Mouse (Mus musculus) spleen, adult 2 months (tissue): ENCODE results near the gene Nptxr. TPM values are rescaled to one million over a fixed set of nuclear protein-coding genes. Genes with fewer than 3 reads are reported as not detected.

ENCODE experiments used
- DNase-seq, 2 experiments: peaks; one replicate each; pipeline versions ENCODE4 v3.0.0 to v3.0.0-alpha.2; 2012 to 2021; ENCODE audit warnings: low spot score in 2 of 2, low read depth in 1 of 2
- H3K27ac ChIP-seq: fragments of 200-500 bp; 2 replicates; pipeline ENCODE4 v1.5.1; 2012; ENCODE audit warnings: low read length, inconsistent platforms; ENCODE audit not compliant: insufficient read depth
- H3K27me3 ChIP-seq: fragments of 200-500 bp; 2 replicates; pipeline ENCODE4 v1.6.1; 2012; ENCODE audit warnings: mild to moderate bottlenecking, moderate library complexity, low read length, inconsistent platforms; ENCODE audit not compliant: control insufficient read depth, insufficient read depth
- H3K36me3 ChIP-seq: fragments of 200-500 bp; 2 replicates; pipeline ENCODE4 v1.6.1; 2012; ENCODE audit warnings: mild to moderate bottlenecking, low read length, inconsistent platforms; ENCODE audit not compliant: control insufficient read depth, insufficient read depth
- H3K4me1 ChIP-seq: fragments of 200-500 bp; 2 replicates; pipeline ENCODE4 v1.6.1; 2011; ENCODE audit warnings: inconsistent platforms; ENCODE audit not compliant: control insufficient read depth, insufficient read depth, insufficient read length
- H3K4me3 ChIP-seq: fragments of 200-500 bp; 2 replicates; pipeline ENCODE4 v1.5.1; 2011; ENCODE audit warnings: mild to moderate bottlenecking, inconsistent platforms; ENCODE audit not compliant: insufficient read depth, insufficient read length; ENCODE audit errors: extremely low read depth
- CTCF ChIP-seq: fragments of 200-500 bp; IDR thresholded peaks from 2 replicates; pipeline ENCODE4 v1.5.1; 2011; ENCODE audit warnings: mild to moderate bottlenecking, inconsistent platforms; ENCODE audit not compliant: insufficient read depth, insufficient read length, insufficient replicate concordance; ENCODE audit errors: extremely low read depth
- POLR2A ChIP-seq: fragments of 200-500 bp; IDR thresholded peaks from 2 replicates; pipeline ENCODE4 v1.6.1; 2011; ENCODE audit warnings: low read depth, low read length, inconsistent platforms
- WGBS: fragments of 180-500 bp; shearing (Covaris S2); methylation state at CpG from one replicate; pipeline ENCODE4 v1.1.7; 2018; 5-methylcytosine and 5-hydroxymethylcytosine counted together
- polyA plus RNA-seq: library from polyadenylated mRNA; depleted of rRNA; stranded (reverse); fragments of >200 nt; gene quantifications from 2 replicates; pipeline ENCODE4 v1.2.3, GENCODE M21; 2012

The Nptxr gene
- polyA plus RNA-seq, 1 experiment: 1.3 TPM

DNA sequence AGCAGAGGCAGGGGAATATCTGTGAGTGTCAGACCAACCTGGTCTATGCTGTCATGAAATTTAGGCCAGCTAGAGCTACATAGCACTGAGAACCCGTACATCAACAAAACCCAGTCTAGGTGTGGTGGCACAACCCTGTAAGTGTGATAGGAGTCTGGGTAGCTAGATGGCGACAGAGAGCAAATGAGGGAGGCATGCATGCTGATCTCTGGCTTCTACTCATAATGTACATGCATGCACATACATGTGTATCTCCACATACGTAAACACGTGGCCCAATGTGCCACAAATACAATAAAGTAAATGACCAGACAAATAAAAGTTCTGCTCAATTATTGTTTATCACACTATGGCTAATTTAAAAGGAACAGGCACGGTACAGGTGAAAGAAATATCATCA, 3.5 kb upstream of the Nptxr start:
- H3K27me3 ChIP-seq: peaks cover 18% of the 10 kb centered on the region

GRCm38 (mm10) chr15:79807050-79807449, 2.5 kb upstream of the Nptxr start:
- Histone ChIP-seq H3K27ac (no peak overlapping the region), H3K4me1 (peaks cover 9% of the 10 kb centered on the region), H3K36me3 (no peaks in the 10 kb centered on the region), H3K27me3 (peaks cover 21% of the 10 kb centered on the region), H3K4me3 (no peak overlapping the region)
- TF ChIP-seq POLR2A (no peak), CTCF (no peak)
- DNase-seq: no peak
- 35% methylated on average over 1 of the region's 1 CpGs for WGBS

More for the DNA sequence above, 3.5 kb upstream of the Nptxr start:
- peak in 1 of 2 experiments; percentile 46 for DNase-seq
- WGBS: 26% methylated on average over 5 of the region's 5 CpGs
- no peak overlapping the region for H3K4me3 ChIP-seq
- no peaks in the 10 kb centered on the region for H3K36me3 ChIP-seq
- peak; percentile 57; the same call in 1 of the 2 replicates for TF ChIP-seq CTCF
- no peak for TF ChIP-seq POLR2A
- H3K27ac ChIP-seq: no peak overlapping the region
- peaks cover 9% of the 10 kb centered on the region for H3K4me1 ChIP-seq

DNA sequence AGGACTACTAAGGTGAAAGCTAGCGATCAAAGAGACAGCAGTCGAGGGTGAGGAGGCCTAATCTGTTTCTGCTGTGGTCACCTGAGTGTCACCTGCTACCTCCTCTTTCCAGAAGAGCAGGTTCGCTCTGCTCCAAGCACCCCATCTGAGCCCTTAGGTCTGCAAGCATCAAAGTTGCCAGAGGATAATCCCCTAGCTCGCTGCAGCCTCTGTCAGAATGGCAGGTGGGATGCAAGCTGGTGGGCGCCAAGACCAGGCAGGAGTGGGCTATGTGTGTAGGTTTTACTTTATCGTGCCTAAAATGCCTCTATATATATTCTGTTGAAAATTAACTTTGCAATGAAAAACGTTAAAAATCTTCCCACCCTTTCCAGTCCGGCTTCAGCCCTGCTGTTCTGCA, 680 bp upstream of the Nptxr start:
- H3K4me3 ChIP-seq: no peak overlapping the region

DNA sequence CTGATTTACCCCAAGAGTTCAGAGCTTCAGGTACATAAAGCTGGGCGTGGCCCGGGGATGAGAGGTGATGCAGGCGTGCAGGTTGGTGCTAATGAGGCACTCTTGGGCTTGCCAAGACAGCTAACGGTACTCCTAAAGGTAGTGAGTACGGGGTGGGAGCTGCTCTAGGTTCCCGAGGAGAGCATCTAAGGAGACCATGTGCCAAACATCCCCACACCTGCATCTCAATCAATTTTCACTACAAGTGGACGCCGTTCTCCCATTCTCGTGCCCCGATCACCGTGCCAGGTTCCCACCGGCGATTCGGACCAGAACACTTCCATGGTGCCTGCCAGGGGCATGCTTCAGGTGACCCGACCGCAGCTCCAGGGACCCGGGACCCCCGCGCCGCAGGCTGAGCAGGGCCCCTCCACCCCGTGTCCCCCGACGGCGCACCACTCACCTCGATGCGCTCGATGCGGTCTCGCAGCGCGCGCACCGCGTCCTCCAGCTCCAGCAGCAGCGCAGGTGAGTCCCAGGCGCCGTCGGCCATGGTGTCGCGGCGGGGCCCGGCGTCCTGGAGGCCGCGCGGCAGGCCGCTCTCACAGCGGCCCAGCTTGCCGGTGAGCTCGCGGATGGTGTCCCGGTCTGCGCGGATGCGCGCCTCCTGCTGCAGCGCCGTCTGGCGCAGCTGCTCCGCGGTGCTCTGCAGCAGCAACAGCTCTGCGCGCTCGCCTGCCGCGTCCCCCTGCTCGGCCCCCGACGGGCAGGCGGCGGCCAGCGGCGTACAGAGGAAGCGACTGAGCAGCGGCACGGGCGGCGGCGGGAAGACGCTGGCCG, 824 bp downstream of the Nptxr start:
- TF ChIP-seq POLR2A (no peak), CTCF (no peak)
- Histone ChIP-seq H3K27me3 (peaks cover 24% of the 10 kb centered on the region), H3K36me3 (no peaks in the 10 kb centered on the region), H3K27ac (no peak overlapping the region), H3K4me1 (peaks cover 9% of the 10 kb centered on the region), H3K4me3 (peak overlapping the region; percentile 37; the same call in 1 of the 2 replicates)
- DNase-seq: no peak
- WGBS: 8% methylated on average over 81 of the region's 81 CpGs

More for the DNA sequence above, 680 bp upstream of the Nptxr start:
- Histone ChIP-seq H3K27ac (no peak overlapping the region), H3K36me3 (no peaks in the 10 kb centered on the region), H3K4me1 (peaks cover 9% of the 10 kb centered on the region), H3K27me3 (peaks cover 24% of the 10 kb centered on the region)
- WGBS: 38% methylated on average over 8 of the region's 8 CpGs
- TF ChIP-seq CTCF (no peak), POLR2A (no peak)
- no peak for DNase-seq

- no peak overlapping the region for H3K27ac ChIP-seq
- H3K4me3 ChIP-seq: no peak overlapping the region
- H3K36me3 ChIP-seq: no peaks in the 10 kb centered on the region
- peaks cover 9% of the 10 kb centered on the region for H3K4me1 ChIP-seq
- H3K27me3 ChIP-seq: peaks cover 23% of the 10 kb centered on the region
- 60% methylated on average over 4 of the region's 4 CpGs for WGBS
- no peak for DNase-seq
- TF ChIP-seq POLR2A (no peak), CTCF (no peak)
Measured at GRCm38 (mm10) chr15:79802304-79802703, 2.3 kb downstream of the Nptxr start.

DNA sequence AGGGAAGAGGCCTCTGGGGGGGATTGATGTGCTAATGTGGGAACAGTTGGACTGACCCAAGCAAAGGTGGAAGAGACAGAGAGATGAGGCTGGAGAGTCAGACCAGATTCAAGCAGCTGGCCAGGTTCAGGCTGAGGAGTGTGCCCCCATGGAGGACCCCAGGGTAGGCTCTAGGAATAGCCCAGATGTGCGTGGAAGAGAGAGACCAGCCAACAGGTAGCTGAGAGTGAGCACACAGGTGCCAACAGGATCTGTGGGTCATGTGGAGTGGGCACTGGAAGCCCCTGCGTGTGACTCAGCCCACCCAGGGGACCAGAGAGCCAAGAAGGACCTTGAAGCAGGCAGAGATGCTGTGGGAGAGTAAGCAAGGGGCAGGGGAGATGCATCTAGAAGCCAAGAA, 2.9 kb downstream of the Nptxr start:
- no peak overlapping the region for H3K4me3 ChIP-seq
- no peak overlapping the region for H3K27ac ChIP-seq
- no peaks in the 10 kb centered on the region for H3K36me3 ChIP-seq
- no peak for TF ChIP-seq POLR2A
- peaks cover 9% of the 10 kb centered on the region for H3K4me1 ChIP-seq
- H3K27me3 ChIP-seq: peaks cover 23% of the 10 kb centered on the region
- 74% methylated on average over 2 of the region's 2 CpGs for WGBS
- no peak for DNase-seq

DNA sequence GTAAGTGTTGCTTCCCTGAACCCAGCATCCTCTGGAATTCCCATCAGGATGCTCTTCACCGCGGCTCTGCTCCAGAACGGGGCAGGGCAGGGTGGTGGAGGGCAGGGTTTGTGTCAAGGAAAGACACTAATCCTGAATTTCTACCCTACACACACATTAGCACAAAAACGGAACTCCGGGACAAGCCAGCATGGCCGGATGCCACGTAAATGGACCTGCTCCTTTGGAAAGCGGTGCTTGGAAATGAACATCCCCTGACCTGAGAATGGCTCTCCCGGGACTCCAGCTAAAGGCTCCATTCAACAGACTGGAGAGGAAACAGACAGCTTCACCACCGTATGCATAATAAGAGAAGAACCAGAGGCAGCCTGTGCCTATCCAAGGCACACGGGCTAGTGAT, 3.9 kb downstream of the Nptxr start:
- DNase-seq: no peak
- Histone ChIP-seq H3K4me1 (peaks cover 9% of the 10 kb centered on the region), H3K27ac (no peak overlapping the region), H3K36me3 (no peaks in the 10 kb centered on the region), H3K27me3 (peaks cover 23% of the 10 kb centered on the region), H3K4me3 (no peak overlapping the region)
- WGBS: 73% methylated on average over 11 of the region's 11 CpGs
- no peak for TF ChIP-seq CTCF
- no peak for TF ChIP-seq POLR2A
